Mouse (Mus musculus): ENCODE results near the gene Igsf11. TPM values are rescaled to one million over a fixed set of nuclear protein-coding genes. Genes with fewer than 3 reads are reported as not detected.

The Igsf11 gene
- polyA plus RNA-seq, 1 experiment from 2014 or later: 3.6 TPM

- WGBS: 57% methylated on average over 5 of the region's 5 CpGs
- H3K4me2 ChIP-seq (ENCODE audit: low read length): no peak overlapping the region
Measured at GRCm38 (mm10) chr16:39065576-39065975, 173.1 kb downstream of the Igsf11 start.

GRCm38 (mm10) chr16:39071431-39071830, 179.0 kb downstream of the Igsf11 start:
- Histone ChIP-seq H3K36me3 (ENCODE audit: control insufficient read depth, insufficient read depth, low read length) (no peaks in the 10 kb centered on the region), H3K27me3 (replicated peaks; ENCODE audit: control insufficient read depth, insufficient read depth, low read length) (no peaks in the 10 kb centered on the region), H3K9ac (ENCODE audit: low read depth, low read length) (no peak overlapping the region), H3K4me2 (ENCODE audit: low read length) (no peak overlapping the region), H3K4me1 (ENCODE audit: control insufficient read depth, insufficient read depth, low read depth, low read length) (no peaks in the 10 kb centered on the region), H3K9me3 (ENCODE audit: control insufficient read depth, low read length) (no peaks in the 10 kb centered on the region), H3K4me3 (ENCODE audit: low read length) (no peak overlapping the region), H3K27ac (ENCODE audit: low read depth, low read length) (no peak overlapping the region)
- 34% methylated on average over 3 of the region's 3 CpGs for WGBS
- ATAC-seq: no peak

More at GRCm38 (mm10) chr16:39065576-39065975, 173.1 kb downstream of the Igsf11 start:
- ATAC-seq: no peak
- Histone ChIP-seq H3K4me1 (ENCODE audit: control insufficient read depth, insufficient read depth, low read depth, low read length) (no peaks in the 10 kb centered on the region), H3K4me3 (ENCODE audit: low read length) (no peak overlapping the region), H3K27ac (ENCODE audit: low read depth, low read length) (no peak overlapping the region), H3K27me3 (replicated peaks; ENCODE audit: control insufficient read depth, insufficient read depth, low read length) (no peaks in the 10 kb centered on the region), H3K9me3 (ENCODE audit: control insufficient read depth, low read length) (no peaks in the 10 kb centered on the region), H3K9ac (ENCODE audit: low read depth, low read length) (no peak overlapping the region), H3K36me3 (ENCODE audit: control insufficient read depth, insufficient read depth, low read length) (no peaks in the 10 kb centered on the region)

Other genes with a start within 250 kb of the Igsf11 start
- gene Arhgap31, start 179.4 kb upstream of the Igsf11 start, polyA plus RNA-seq (2015; fragmentation: Nextera tagmentation; extraction: Ambion mirVana): 4.5 and 6.7 TPM in 2 replicates
- gene B4galt4, start 150.4 kb upstream of the Igsf11 start, polyA plus RNA-seq (2015; fragmentation: Nextera tagmentation; extraction: Ambion mirVana): 38.3 and 40.3 TPM in 2 replicates
- 0.16 and 0.60 TPM in 2 replicates for gene Upk1b, start 92.3 kb upstream of the Igsf11 start, polyA plus RNA-seq (2015; fragmentation: Nextera tagmentation; extraction: Ambion mirVana)
- gene 4930435E12Rik, start 63.9 kb upstream of the Igsf11 start, polyA plus RNA-seq (2015; fragmentation: Nextera tagmentation; extraction: Ambion mirVana): not detected in 2 replicates

All from hindbrain, embryonic 16.5 days (tissue).